Mouse (Mus musculus) neural tube, embryonic 14.5 days (tissue): ENCODE data around the gene Ly6c1. TPM values are rescaled to one million over a fixed set of nuclear protein-coding genes. Genes with fewer than 3 reads are reported as not detected.
"Not testable (repeated sequence)": the region's sequence is repeated elsewhere in the genome, so short reads cannot be mapped to it uniquely, and the experiment has no call there.

ENCODE experiments used
- ATAC-seq: fragments of 200-750 bp; cut with Nextera tagmentation; 2 replicates; pipeline ENCODE4 v1.8.0; 2017; ENCODE audit warnings: low read depth, mild to moderate bottlenecking, moderate TSS enrichment, moderate library complexity
- H3K27ac ChIP-seq: fragments of 300-500 bp; sonication (generic); 2 replicates; pipeline ENCODE4 v1.5.1; 2014; ENCODE audit warnings: low read depth, mild to moderate bottlenecking, control low read depth, low read length, moderate library complexity, mixed read lengths
- H3K27me3 ChIP-seq: fragments of 300-500 bp; sonication (generic); 2 replicates; pipeline ENCODE4 v1.6.1; 2014; ENCODE audit warnings: low read length; ENCODE audit not compliant: control insufficient read depth, insufficient read depth
- H3K36me3 ChIP-seq: fragments of 300-500 bp; sonication (generic); 2 replicates; pipeline ENCODE4 v1.6.1; 2014; ENCODE audit warnings: low read length, mixed read lengths; ENCODE audit not compliant: control insufficient read depth, insufficient read depth
- H3K4me1 ChIP-seq: fragments of 300-500 bp; sonication (generic); 2 replicates; pipeline ENCODE4 v1.6.1; 2014; ENCODE audit warnings: low read length; ENCODE audit not compliant: control insufficient read depth, insufficient read depth
- H3K4me2 ChIP-seq: fragments of 300-500 bp; sonication (generic); 2 replicates; pipeline ENCODE4 v1.6.1; 2014; ENCODE audit warnings: mild to moderate bottlenecking, low read depth, low read length, control low read depth
- H3K4me3 ChIP-seq: fragments of 300-500 bp; sonication (generic); 2 replicates; pipeline ENCODE4 v1.5.1; 2014; ENCODE audit warnings: low read depth, low read length, control low read depth, mixed read lengths
- H3K9ac ChIP-seq: fragments of 300-500 bp; sonication (generic); replicated peaks from 2 replicates; pipeline ENCODE4 v1.6.1; 2014; ENCODE audit warnings: low read depth, mild to moderate bottlenecking, control low read depth, low read length, mixed read lengths
- H3K9me3 ChIP-seq: fragments of 300-500 bp; sonication (generic); 2 replicates; pipeline ENCODE4 v1.6.1; 2016; ENCODE audit warnings: low read length; ENCODE audit not compliant: control insufficient read depth
- WGBS: fragments of 180-500 bp; shearing (Covaris S2); extraction: QIAGEN DNeasy Blood & Tissue Kit; methylation state at CpG from one replicate; pipeline ENCODE4 v1.1.7; 2014; 5-methylcytosine and 5-hydroxymethylcytosine counted together
- polyA plus RNA-seq: library from polyadenylated mRNA; unstranded; fragments of >200 nt; fragmentation: Nextera tagmentation; extraction: Ambion mirVana; gene quantifications from 2 replicates; pipeline ENCODE4 v1.2.1, GENCODE M21; 2014

The Ly6c1 gene
- 4.0 and 4.8 TPM in 2 replicates for polyA plus RNA-seq

GRCm38 (mm10) chr15:75048642-75049261 is at the start of gene Ly6c1:
Ly6c1 (minus strand) TSS chr15:75048830.
- H3K4me2 ChIP-seq, ATAC-seq, H3K9ac ChIP-seq, H3K36me3 ChIP-seq, H3K9me3 ChIP-seq, H3K4me1 ChIP-seq, H3K27me3 ChIP-seq, H3K4me3 ChIP-seq, H3K27ac ChIP-seq: not testable (repeated sequence)
- WGBS, result 50% methylated on average over 1 of the region's 1 CpGs

- H3K4me1 ChIP-seq, ATAC-seq, H3K4me3 ChIP-seq, H3K9me3 ChIP-seq, H3K9ac ChIP-seq, H3K27ac ChIP-seq, H3K27me3 ChIP-seq, H3K36me3 ChIP-seq, H3K4me2 ChIP-seq: not testable (repeated sequence)
- 15% methylated on average over 2 of the region's 2 CpGs for WGBS
These were observed 39.4 kb upstream of the Ly6c1 start for GRCm38 (mm10) chr15:75088041-75088440.

GRCm38 (mm10) chr15:75069965-75070364 is 21.3 kb upstream of the Ly6c1 start:
- 87% methylated on average over 4 of the region's 4 CpGs for WGBS
- no peak overlapping the region for H3K4me3 ChIP-seq
- no peak for ATAC-seq
- no peak overlapping the region for H3K27ac ChIP-seq
- H3K9me3 ChIP-seq, result no peaks in the 10 kb centered on the region
- no peak overlapping the region for H3K4me2 ChIP-seq
- no peaks in the 10 kb centered on the region for H3K27me3 ChIP-seq
- H3K9ac ChIP-seq, result no peak overlapping the region
- H3K4me1 ChIP-seq, result no peaks in the 10 kb centered on the region
- no peaks in the 10 kb centered on the region for H3K36me3 ChIP-seq

DNA sequence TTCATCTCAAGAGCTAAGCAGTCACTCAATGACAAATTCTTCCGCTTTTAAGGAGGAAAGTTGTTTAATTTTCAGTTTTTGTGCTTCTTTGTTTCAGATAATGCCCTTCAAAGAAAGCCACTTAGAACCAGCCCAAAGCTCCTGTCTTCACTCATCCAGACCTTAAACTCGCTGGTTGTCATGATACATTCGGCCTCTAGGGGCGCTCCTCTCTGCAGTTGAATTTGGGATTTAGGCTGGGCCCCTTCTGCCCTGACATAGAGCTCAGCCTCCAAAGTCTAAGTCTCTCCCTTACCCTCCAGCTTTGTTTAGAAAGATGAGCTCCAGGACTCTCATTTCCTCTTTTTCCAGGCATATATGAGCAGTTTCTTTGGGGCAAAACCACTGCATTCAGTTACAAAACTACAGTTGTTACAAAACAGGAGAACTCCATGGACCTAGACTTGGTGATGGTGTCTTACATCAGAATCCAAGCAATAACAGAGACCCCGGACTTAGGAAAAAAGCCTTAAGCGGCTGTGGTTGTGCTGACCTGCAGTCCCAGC is 13.5 kb upstream of the Ly6c1 start:
- H3K36me3 ChIP-seq, H3K9ac ChIP-seq, H3K4me2 ChIP-seq, H3K27me3 ChIP-seq, H3K4me3 ChIP-seq, H3K4me1 ChIP-seq, H3K27ac ChIP-seq, H3K9me3 ChIP-seq, ATAC-seq: not testable (repeated sequence)
- 32% methylated on average over 6 of the region's 6 CpGs for WGBS

GRCm38 (mm10) chr15:75060505-75060904 is 11.9 kb upstream of the Ly6c1 start:
- ATAC-seq, result no peak
- Histone ChIP-seq H3K27me3 (no peaks in the 10 kb centered on the region), H3K27ac (no peak overlapping the region), H3K9me3 (no peaks in the 10 kb centered on the region), H3K4me2 (no peak overlapping the region), H3K9ac (no peak overlapping the region), H3K4me3 (no peak overlapping the region), H3K4me1 (no peaks in the 10 kb centered on the region), H3K36me3 (no peaks in the 10 kb centered on the region)

GRCm38 (mm10) chr15:75055985-75056384 is 7.4 kb upstream of the Ly6c1 start:
- no peak overlapping the region for H3K4me3 ChIP-seq
- no peak for ATAC-seq
- no peak overlapping the region for H3K4me2 ChIP-seq
- H3K27ac ChIP-seq, result no peak overlapping the region
- 91% methylated on average over 2 of the region's 2 CpGs for WGBS
- H3K9ac ChIP-seq, result no peak overlapping the region
- H3K36me3 ChIP-seq, result no peaks in the 10 kb centered on the region
- no peaks in the 10 kb centered on the region for H3K9me3 ChIP-seq
- H3K27me3 ChIP-seq, result no peaks in the 10 kb centered on the region
- H3K4me1 ChIP-seq, result no peaks in the 10 kb centered on the region

- WGBS, result 51% methylated on average over 3 of the region's 3 CpGs
- H3K27me3 ChIP-seq, H3K36me3 ChIP-seq, H3K4me1 ChIP-seq, H3K9ac ChIP-seq, H3K4me2 ChIP-seq, H3K27ac ChIP-seq, H3K9me3 ChIP-seq, H3K4me3 ChIP-seq, ATAC-seq: not testable (repeated sequence)
These were observed 6.8 kb upstream of the Ly6c1 start for GRCm38 (mm10) chr15:75055425-75055824.

GRCm38 (mm10) chr15:75052414-75052813 is 3.8 kb upstream of the Ly6c1 start:
- ATAC-seq, H3K27ac ChIP-seq, H3K4me3 ChIP-seq, H3K9me3 ChIP-seq, H3K9ac ChIP-seq, H3K36me3 ChIP-seq, H3K4me2 ChIP-seq, H3K27me3 ChIP-seq, H3K4me1 ChIP-seq: not testable (repeated sequence)
- WGBS, result 92% methylated on average over 2 of the region's 2 CpGs

DNA sequence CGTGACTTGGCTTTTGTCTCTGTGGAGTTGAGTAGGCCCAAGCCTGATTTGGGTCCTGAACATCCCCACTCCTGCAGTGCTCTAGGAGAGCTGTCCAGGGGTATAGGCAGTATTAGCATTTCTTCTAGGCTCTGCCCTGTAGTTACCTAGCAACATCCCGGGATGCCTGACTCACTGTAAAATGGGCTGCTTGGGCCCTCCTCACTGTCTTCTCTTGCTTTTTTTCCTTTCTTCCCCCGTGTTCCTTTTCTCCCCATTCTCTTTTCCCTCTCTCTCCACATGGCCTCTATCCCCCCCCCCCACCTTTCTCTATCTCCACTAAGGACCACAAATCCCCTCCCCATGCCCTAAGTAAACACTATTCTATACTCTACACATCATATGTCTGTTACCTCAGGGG is 2.5 kb upstream of the Ly6c1 start:
- 55% methylated on average over 2 of the region's 3 CpGs for WGBS
- not testable (repeated sequence) for H3K27me3 ChIP-seq, H3K9me3 ChIP-seq

More for the DNA sequence above, 2.5 kb upstream of the Ly6c1 start:
- not testable (repeated sequence) for ATAC-seq, H3K4me3 ChIP-seq, H3K4me1 ChIP-seq, H3K27ac ChIP-seq, H3K9ac ChIP-seq, H3K4me2 ChIP-seq, H3K36me3 ChIP-seq
